Mouse (Mus musculus): ENCODE results near the gene Alg14.

Gene Alg14

DNA sequence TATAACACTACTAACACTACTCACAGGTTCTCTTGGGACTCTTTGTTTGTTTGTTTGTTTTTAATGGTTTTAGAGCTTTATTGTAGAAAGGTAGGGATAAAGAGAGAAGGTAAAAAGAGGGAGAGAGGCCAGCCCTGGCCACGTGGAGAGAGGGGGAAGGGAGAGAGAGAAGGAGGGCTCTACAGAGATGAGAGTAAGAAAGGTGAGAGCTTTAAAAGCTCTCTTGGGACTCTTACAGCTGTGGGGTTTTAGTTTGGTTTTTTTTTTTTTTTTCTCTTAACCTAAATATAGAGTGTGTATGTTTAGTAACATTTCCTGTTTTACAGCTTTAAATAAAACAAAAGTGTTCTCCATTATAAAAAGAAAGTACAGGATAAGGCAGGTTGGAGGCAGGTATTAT is 70.4 kb downstream of the Alg14 start:
- no peak for DNase-seq (ENCODE audit: inconsistent age in 2 of 2, low spot score in 1 of 2)

DNA sequence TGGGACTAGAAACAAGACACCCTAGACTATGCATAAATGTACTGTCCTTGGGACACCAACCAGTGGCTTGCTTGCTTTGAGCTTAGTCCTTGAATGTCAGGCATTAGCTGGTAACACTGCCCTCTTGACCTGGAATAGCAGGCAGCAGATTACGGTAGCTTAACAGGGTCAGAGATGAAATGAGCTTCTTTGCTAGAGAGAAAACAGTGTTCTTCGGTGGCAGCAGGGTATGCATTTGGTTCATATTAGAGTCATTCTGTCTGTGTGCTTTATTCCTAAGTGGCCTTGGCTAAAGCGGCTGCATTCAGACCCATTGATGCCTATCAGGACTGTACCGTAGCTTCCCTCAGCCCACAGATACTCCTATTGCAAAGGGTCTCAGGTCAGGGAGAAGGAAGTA is 72.8 kb downstream of the Alg14 start:
- DNase-seq (ENCODE audit: inconsistent age in 2 of 2, low spot score in 1 of 2): peak in 1 of 2 experiments; percentile 73

DNA sequence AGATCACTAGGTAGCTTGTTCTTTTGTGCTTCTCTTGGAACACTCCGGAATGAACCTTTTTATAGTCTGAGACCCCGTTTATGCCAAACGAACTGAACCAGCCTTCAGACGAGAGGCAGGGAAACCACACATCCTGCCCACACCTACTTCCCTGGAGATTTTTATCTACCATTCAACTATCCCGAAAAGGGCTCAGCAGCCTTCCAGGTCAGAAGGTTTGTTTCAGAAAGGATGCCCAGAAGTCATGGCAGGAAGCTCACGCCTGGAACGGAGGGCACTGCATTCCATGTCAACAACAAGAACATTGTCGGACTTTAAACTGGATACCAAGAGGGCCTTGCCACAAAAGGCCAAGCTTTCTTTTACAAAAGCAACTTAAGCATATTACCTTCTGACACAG is 73.6 kb downstream of the Alg14 start:
- DNase-seq (ENCODE audit: inconsistent age in 2 of 2, low spot score in 1 of 2): peak in 1 of 2 experiments; percentile 62

DNA sequence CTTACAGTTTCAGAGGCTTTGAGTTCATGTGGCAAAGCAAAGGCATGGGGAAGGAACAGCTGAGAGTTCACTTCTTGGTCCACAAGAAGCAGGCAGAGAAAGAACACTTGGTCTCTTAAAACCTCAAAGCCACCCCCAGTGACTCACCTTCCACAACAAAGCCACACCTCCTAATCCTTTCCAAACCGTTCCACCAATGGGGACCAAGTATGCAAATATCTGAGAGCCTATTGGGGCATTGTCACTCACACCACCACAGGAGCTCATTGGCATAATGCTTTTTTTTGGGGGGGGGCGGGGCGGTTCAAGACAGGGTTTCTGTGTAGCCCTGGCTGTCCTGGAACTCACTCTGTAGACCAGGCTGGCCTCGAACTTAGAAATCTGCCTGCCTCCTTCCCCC is 77.0 kb downstream of the Alg14 start:
- no peak for DNase-seq (ENCODE audit: inconsistent age in 2 of 2, low spot score in 1 of 2)

DNA sequence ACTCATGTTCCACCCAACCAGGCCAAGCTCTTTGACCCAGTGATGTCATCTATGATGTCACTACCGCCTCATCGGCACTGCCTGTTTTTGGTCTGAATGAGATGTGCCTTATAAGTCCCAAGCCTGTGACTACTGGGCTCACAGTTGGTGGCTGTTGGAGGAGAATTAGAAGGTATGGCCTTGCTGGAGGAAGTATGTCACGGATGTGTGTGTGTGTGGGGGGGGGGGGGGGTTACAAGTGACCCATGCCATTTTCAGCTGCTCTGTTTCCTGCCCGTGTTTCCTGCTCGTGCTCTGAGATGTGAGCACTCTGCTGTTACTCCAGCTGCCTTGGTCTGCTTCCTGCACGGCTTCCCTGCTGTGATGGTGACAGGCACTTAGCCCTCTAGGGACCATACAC is 77.9 kb downstream of the Alg14 start:
- DNase-seq (ENCODE audit: inconsistent age in 2 of 2, low spot score in 1 of 2): peak in 1 of 2 experiments; percentile 51

DNA sequence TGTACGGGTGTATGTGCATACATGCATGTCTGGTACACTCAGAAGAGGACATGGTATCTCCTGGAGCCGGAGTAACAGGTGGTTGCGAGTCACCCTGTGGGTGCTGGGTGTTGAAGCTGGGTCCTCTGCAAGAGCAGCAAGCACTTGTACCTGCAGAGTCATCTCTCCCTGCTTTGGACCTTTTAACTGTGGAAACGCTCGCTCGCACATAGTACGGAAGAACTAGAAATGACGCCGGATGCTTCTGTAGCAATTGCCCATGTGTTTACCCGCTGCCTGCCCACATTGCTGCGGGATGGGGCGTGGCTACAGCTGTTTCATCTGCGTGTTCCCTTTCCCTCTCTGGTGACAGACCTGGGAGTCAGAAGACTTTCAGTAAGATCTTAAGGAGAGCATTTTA is 78.7 kb downstream of the Alg14 start:
- DNase-seq (ENCODE audit: inconsistent age in 2 of 2, low spot score in 1 of 2): peak in 1 of 2 experiments; percentile 44

DNA sequence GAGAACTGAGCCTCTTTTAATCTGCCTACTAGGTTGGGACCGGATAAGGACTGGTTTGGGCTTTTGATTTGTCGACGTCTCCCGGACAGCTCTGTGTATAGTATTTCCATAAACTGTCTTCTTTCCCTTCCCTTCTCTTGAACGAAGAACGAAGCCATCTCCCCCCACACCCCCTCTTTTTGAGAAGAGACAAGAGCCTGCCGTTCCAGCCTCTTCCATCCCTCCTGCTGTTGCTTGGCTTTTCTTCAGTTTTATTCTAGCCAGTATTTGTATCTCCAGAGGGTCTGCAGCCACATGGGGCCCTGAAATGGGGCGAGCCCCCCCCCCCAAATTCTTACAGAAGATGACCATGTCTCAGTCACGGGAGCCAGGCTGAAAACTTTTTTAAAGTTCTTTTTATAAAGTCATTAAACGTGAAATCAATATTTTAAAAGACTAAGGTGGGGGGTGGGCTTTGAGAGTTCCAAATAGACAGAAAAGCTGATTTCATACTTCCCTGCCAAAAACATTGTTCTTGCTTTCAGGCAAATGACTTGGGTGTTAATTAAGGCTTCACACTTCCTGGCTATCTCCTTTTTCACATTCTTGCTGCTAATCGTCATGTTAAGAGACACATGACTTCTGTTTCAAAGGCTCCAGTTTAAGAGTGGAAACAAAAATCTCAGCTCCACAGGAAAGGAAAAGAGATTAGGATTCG is 79.4 kb downstream of the Alg14 start:
- no peak for DNase-seq (ENCODE audit: inconsistent age in 2 of 2, low spot score in 1 of 2)

DNA sequence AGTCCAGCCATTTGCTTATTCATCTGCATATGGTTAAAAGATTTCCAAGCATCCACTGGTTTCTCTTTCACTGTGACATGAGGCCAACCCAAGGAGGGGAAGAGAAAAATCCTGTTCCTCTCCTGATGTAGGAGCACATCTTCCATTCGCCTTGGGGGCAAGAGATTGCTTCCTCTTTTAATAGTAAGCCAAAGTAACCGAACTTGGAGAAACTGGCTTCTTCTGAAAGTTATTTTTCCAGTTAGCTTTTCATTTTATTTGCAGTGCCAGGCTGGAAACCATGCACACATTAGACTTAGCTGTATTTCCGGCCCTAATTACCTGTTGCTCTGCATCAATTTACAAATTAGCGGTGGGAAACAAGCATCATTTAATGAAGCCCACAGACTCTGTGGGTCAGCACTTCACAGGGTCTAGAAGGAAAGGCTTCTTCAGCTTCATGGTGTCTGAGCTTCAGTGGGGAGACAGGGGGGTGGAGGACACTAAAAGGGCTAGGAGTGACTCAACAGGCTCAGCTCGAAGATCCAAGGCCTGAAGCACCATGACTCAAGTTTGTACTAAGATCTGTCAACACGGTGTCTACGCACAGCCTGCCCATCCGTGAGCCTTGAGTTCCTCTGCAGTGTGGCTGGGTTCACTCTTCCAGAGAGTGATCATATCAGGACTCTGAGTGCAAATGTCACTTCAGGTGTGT is 80.1 kb downstream of the Alg14 start:
- DNase-seq (ENCODE audit: inconsistent age in 2 of 2, low spot score in 1 of 2): peak; percentile 78 to 88

DNA sequence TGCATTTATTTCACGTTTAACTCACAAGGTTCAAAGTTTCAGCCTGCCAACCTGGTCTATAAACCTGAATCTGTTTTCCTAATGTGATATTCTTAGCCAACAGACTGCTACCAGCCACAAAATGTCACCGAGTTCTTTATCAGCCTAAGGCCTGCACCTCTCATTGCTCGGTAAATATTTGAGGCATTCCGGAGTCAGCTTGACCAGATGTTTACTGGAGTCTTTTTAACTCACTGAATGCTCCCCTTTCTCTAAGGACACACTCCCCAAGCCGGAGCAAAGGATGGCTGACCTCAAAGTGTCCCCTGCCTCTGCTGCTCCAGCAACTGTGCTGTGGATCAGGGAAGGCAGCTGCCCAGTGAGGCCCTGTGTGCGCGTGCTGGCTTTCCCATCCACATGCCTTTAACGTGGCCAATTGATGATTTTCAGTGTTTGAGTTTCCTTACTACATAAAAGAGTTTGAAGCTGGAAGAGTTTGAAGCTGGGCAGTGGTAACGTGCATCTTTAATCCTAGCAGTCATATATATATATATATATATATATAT is 82.4 kb downstream of the Alg14 start:
- DNase-seq (ENCODE audit: inconsistent age in 2 of 2, low spot score in 1 of 2): no peak

DNA sequence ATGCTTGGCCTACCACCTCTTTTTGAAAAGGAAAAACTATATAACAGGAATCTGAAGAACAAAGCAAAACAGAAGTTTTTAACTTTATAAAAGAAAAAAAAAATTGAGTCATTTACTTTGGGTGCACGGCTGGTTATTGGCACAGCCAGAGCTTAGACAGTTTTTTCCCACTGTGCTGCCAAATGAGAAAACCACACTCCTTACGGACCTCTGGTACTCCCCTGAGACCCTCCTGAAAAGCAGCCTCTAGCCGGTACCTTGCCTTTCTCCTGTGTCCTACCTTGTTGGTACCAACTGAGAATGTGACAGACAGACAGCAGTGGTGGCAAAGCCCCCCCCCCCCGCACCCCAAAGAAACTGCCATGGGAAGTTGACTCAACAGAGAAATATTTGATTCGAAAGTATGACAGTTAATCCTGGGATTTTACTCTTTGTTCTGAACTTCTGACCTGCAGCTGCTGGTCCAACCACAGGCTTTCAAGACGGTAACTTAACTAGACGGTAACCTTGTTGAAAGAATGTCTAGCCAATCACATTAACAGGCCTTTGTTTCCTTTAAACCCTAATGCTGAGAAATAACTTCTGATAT is 84.1 kb downstream of the Alg14 start:
- DNase-seq (ENCODE audit: inconsistent age in 2 of 2, low spot score in 1 of 2): no peak

DNA sequence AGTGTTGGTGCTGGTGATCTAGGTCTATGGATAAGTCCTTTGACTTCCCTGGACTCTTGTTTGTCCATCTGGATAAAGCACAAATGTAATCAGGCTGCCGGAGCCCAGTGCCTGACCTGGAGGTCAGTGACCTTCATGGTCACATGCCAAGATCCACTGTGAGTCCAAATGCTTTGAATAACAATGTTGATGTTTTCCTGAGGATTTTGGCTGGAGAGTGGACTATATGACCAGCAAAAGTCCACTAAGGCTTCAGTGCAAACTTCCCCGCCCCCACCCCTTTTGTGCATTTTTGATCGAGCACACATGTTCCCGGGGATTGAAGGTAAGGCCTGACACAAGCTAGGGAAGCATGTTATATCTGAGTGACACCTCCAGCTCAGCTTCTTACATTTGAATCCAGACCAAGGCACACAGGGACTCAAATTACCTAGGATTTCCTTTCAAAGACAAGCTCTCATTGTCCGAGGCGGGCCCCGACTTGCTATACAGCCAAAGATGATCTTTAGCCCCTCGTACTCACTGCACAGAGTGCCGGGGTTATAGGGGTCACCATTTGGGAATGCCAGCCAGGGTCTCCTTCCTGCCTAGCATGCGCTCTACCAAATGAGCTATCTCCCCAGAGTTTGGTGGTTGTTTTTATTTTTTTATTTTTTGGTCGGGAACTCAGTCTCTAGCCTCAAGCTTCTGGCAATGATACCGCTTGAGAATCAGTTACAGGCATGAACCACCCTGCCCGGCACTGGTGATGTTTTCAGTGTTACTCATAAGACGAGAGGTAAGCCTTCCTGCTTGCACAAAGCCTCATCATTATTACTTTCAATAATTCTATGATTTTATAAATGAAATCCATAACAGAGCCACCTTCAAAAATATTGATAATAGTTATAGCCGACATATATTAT is 87.4 kb downstream of the Alg14 start:
- peak; percentile 58 to 71 for DNase-seq (ENCODE audit: inconsistent age in 2 of 2, low spot score in 1 of 2)

DNA sequence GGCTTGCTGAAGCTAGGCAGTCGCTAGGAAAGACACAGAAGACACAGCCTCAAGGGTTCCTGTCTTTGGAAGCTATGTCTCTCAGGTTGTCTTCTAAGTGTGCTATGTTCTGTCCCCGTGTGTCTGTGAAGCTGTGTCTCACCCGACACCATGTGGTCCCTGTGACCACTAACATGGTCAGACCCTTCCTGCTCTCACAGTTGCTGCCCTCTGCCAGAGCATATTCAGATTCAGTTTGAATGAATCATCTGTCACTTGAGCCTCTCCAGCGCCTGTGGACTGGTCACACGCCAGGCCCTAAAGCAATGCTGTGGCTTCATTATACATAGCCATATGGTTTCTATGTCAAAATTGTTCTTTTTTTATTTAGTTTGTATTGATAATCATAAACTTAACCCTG is 88.1 kb downstream of the Alg14 start:
- DNase-seq (ENCODE audit: inconsistent age in 2 of 2, low spot score in 1 of 2): no peak

DNA sequence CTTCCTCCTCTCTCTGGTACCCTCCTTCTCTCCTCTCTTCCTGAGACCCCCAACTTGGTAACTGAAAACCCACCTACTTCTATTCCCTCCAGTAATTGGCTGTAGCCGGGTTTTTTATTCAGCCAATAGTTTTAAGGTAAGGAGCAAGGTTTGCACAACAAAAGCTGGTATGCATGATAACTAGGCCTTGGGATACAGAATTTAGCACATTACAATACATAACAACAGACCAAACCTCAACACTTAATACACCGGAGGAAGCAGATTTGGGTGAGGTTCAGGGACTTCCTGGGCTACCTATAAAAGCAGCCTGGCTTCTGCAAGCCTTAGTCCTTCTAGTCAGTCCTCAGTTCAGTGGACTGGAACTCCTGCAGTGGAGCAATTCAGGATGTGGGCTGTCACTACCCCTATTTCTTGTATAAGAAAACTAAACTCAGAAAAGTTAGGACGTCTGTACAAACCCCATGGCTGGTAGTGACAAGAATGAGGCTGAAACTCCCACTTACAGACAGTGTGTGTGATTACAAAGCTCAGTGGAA is 96.0 kb downstream of the Alg14 start:
- no peak for DNase-seq (ENCODE audit: inconsistent age in 2 of 2, low spot score in 1 of 2)

DNA sequence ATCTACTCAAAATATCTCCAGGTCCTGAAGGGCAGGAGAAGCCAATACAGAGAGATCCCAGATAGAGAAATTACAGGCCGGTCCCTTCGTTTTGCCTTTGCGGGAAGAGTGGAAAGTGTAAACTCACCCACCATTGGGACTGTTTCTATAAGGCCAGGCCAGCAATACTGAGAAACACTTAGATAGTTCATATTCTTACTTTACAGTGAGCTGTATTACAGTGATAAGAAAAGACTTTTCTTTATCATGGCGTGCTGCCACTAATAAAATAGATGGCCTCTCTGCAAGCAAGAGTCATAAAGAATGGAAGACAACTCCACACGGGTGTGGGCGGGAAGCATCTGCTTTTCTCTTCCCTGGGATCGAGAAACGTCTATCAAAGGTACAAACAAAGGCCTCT is 97.8 kb downstream of the Alg14 start:
- DNase-seq (ENCODE audit: inconsistent age in 2 of 2, low spot score in 1 of 2): no peak

DNA sequence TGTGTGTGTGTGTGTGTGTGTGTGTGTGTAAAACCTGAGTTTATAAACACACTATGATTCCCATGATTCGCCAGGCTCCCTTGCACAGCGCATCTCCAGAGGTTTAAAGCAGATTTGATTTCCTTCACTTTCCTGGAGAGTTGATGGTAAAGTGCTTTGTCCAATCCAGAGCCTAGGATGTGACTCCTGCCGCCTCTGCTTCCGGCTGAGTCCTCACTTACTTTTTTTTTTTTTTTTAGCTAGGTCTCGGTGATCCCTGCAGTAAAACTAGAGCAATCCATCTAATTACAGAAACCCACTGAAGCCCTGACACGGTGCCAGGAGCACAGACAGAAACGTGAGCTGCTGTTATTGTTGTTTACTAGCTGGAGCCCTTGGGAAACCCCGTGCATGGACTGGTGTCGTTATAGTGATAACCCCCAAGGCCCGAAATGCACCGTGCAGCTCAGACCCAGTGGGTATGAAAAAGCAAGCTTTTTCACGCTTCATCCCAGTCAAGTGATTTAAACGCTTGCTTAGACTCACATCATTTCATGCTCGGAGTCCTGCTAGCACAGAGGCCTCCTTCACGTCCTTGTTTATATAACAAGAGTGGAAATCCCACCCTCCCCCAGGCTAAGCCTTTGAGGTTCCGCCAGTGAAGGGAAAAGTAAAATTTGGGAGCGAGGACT is 98.4 kb downstream of the Alg14 start:
- peak; percentile 50 to 80 for DNase-seq (ENCODE audit: inconsistent age in 2 of 2, low spot score in 1 of 2)

DNA sequence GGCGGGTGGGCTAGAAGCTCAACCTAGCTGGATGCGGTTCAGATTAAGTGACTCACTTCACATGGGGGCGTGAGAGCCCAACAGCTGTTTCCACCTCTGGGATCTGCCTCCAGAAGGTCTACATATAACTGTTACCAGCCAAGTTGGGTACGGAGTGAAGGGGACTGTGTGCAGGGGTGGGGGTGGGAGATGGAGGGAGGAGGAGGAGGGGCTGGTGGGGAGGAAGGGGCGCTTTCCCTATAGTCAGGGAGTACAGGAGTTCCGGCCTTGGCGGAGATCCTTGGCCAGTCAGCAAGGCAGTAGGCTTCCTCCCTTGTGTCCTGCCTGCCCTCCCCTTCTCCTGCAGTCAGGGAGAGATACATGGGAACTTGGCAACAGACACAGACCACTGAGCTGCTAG is 99.2 kb downstream of the Alg14 start:
- DNase-seq (ENCODE audit: inconsistent age in 2 of 2, low spot score in 1 of 2): no peak

DNA sequence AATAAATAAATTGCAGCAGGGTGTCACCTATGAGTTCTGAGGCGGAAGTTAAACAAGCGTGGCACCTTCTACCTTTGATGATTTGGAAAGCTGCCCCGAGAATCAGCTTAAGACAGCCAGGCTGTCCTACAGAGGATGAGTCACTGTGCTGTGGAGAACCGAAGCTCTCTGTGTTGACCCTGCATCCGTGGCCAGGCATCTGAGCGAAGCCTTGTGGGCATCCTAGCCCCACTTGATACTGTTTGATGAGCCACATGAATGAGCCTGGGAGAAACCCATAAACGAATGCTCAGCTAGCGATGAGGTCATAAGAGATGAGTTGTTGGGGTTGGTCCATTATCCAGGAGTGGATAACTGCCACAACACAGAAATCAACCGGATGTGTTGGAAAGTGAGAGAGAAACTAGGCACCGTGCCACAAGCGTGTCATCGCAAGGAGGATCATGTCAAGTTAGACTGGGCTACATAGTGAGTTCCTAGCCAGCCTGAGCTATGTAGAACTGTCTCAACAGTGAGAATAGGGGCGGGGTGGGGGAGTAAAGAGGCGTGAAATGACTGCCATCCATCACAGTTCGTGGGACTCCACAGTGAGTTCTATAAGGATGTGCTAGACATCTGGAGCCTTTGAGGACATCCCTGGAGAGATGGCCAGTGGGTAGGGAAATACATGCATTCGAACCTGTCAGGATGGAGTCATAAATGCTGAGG is 104.2 kb downstream of the Alg14 start:
- DNase-seq (ENCODE audit: inconsistent age in 2 of 2, low spot score in 1 of 2): no peak

DNA sequence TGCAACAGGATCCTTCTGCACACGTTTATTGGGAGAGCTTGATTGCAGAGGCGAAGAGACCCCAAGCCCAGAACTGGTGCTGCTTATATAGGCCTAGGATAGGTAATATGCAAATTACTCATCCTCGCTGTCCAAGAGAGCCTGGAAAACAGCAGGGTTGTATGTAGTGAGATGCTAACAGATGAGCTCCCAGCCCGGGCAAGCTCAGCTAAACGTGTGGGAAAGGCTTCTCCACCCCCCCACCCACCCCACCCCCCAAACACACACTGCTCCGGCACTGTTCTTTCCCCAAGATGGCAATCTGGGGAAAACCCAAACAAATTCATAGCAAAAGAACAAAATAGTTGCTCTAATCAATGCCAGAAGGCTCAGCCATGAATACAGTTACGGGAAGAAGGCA is 105.0 kb downstream of the Alg14 start:
- DNase-seq (ENCODE audit: inconsistent age in 2 of 2, low spot score in 1 of 2): no peak

DNA sequence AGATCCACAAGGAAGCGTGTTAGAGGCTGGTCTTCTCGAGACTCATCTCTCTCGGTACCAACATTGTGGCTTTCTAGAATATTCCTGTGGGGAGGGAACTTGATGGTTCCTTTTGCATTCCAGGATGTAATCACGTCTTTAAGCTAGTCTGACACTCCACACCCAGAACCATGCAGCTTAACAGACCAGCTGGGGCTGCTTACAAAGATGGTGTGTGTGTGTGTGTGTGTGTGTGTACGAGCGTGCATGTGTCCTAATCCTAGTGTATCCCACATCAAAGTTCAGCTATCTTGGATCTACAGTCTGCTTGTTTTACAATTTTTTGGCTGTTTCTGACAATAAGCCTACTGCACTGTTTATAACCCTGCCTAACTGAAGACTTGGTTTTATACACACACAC is 105.4 kb downstream of the Alg14 start:
- no peak for DNase-seq (ENCODE audit: inconsistent age in 2 of 2, low spot score in 1 of 2)

DNA sequence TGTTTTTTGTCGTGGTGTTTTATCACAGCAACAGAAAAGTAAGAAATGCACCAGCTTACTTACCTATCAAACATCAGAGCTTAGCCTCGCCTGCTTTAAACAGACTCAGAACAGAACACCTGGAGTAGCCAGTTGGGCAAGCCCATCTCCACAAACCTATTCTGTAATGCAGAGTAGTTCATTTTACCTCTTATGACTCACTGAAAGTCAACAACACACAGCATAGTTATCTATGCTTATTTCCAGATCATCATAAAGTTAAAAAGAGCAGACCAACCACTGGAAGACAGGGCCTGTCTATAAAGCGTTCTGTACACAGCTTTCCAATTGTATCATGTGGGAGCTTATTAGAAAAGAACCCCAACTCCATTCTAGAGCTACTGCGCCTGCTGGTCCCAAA is 109.8 kb downstream of the Alg14 start:
- no peak for DNase-seq (ENCODE audit: inconsistent age in 2 of 2, low spot score in 1 of 2)
